Mouse (Mus musculus) erythroblast, embryonic 14.5 days (primary cell): ENCODE measurements around the gene Tenm4. TPM values are rescaled to one million over a fixed set of nuclear protein-coding genes. Genes with fewer than 3 reads are reported as not detected.

Experiments
- H3K27me3 ChIP-seq: 2 replicates; pipeline ENCODE4 v1.6.1; 2012; ENCODE audit warnings: inconsistent platforms; ENCODE audit not compliant: control insufficient read depth
- H3K36me3 ChIP-seq: 2 replicates; pipeline ENCODE4 v1.6.1; 2012; ENCODE audit warnings: mild to moderate bottlenecking, inconsistent platforms; ENCODE audit not compliant: control insufficient read depth
- H3K4me1 ChIP-seq: 2 replicates; pipeline ENCODE4 v1.6.1; 2012; ENCODE audit warnings: inconsistent platforms; ENCODE audit not compliant: control insufficient read depth
- H3K4me3 ChIP-seq: replicated peaks from 2 replicates; pipeline ENCODE3; 2012; ENCODE audit warnings: moderate library complexity, mild to moderate bottlenecking, inconsistent platforms
- H3K9me3 ChIP-seq: 2 replicates; pipeline ENCODE4 v1.6.1; 2012; ENCODE audit warnings: low read length, inconsistent platforms, mixed read lengths; ENCODE audit not compliant: control insufficient read depth
- GATA1 ChIP-seq: IDR thresholded peaks from 2 replicates; pipeline ENCODE4 v1.6.1; 2012; ENCODE audit warnings: low read length, inconsistent platforms, mixed read lengths
- TAL1 ChIP-seq: IDR thresholded peaks from 3 replicates; pipeline ENCODE4 v1.6.1; 2012; ENCODE audit warnings: low read length, inconsistent platforms, mixed read lengths
- polyA plus RNA-seq: library from polyadenylated mRNA; stranded (reverse); fragments of >175 nt; gene quantifications from 2 replicates; pipeline ENCODE4 v1.2.3, GENCODE M21; 2012

Gene Tenm4
- polyA plus RNA-seq, 1 experiment, result not detected

- Histone ChIP-seq H3K27me3 (no peaks in the 10 kb centered on the region), H3K4me3 (no peak overlapping the region), H3K9me3 (no peaks in the 10 kb centered on the region), H3K36me3 (no peaks in the 10 kb centered on the region), H3K4me1 (no peaks in the 10 kb centered on the region)
- TF ChIP-seq GATA1, result no peak
- TF ChIP-seq TAL1, result no peak
These were observed 577.5 kb downstream of the Tenm4 start for GRCm38 (mm10) chr7:96748538-96749045.

- Histone ChIP-seq H3K27me3 (no peaks in the 10 kb centered on the region), H3K4me3 (no peak overlapping the region), H3K4me1 (no peaks in the 10 kb centered on the region), H3K36me3 (no peaks in the 10 kb centered on the region), H3K9me3 (no peaks in the 10 kb centered on the region)
- TF ChIP-seq TAL1 (no peak), GATA1 (no peak)
These were observed 578.7 kb downstream of the Tenm4 start for GRCm38 (mm10) chr7:96749753-96750152.

GRCm38 (mm10) chr7:96751236-96751635 lies 580.2 kb downstream of the Tenm4 start:
- TF ChIP-seq TAL1 (no peak), GATA1 (no peak)
- Histone ChIP-seq H3K36me3 (no peaks in the 10 kb centered on the region), H3K4me1 (no peaks in the 10 kb centered on the region), H3K27me3 (no peaks in the 10 kb centered on the region), H3K4me3 (no peak overlapping the region), H3K9me3 (no peaks in the 10 kb centered on the region)

- Histone ChIP-seq H3K9me3 (no peaks in the 10 kb centered on the region), H3K27me3 (no peaks in the 10 kb centered on the region), H3K4me3 (no peak overlapping the region), H3K4me1 (no peaks in the 10 kb centered on the region), H3K36me3 (no peaks in the 10 kb centered on the region)
- TF ChIP-seq TAL1 (no peak), GATA1 (no peak)
These were observed 581.7 kb downstream of the Tenm4 start for GRCm38 (mm10) chr7:96752776-96753175.

GRCm38 (mm10) chr7:96753335-96754095 lies 582.5 kb downstream of the Tenm4 start:
- H3K36me3 ChIP-seq, result no peaks in the 10 kb centered on the region

GRCm38 (mm10) chr7:96754175-96754574 lies 583.1 kb downstream of the Tenm4 start:
- Histone ChIP-seq H3K36me3 (no peaks in the 10 kb centered on the region), H3K9me3 (no peaks in the 10 kb centered on the region), H3K4me1 (no peaks in the 10 kb centered on the region), H3K4me3 (no peak overlapping the region), H3K27me3 (no peaks in the 10 kb centered on the region)
- TF ChIP-seq GATA1 (no peak), TAL1 (no peak)

More at GRCm38 (mm10) chr7:96753335-96754095, 582.5 kb downstream of the Tenm4 start:
- TF ChIP-seq GATA1 (no peak), TAL1 (no peak)
- Histone ChIP-seq H3K9me3 (no peaks in the 10 kb centered on the region), H3K4me3 (no peak overlapping the region), H3K27me3 (no peaks in the 10 kb centered on the region), H3K4me1 (no peaks in the 10 kb centered on the region)

- no peak for TF ChIP-seq GATA1
- Histone ChIP-seq H3K4me3 (no peak overlapping the region), H3K9me3 (no peaks in the 10 kb centered on the region), H3K27me3 (no peaks in the 10 kb centered on the region), H3K4me1 (no peaks in the 10 kb centered on the region), H3K36me3 (no peaks in the 10 kb centered on the region)
These were observed 584.5 kb downstream of the Tenm4 start for GRCm38 (mm10) chr7:96755459-96756094.

GRCm38 (mm10) chr7:96756104-96756742 lies 585.2 kb downstream of the Tenm4 start:
- Histone ChIP-seq H3K4me3 (no peak overlapping the region), H3K4me1 (no peaks in the 10 kb centered on the region), H3K27me3 (no peaks in the 10 kb centered on the region), H3K36me3 (no peaks in the 10 kb centered on the region), H3K9me3 (no peaks in the 10 kb centered on the region)
- TF ChIP-seq GATA1, result no peak
- no peak for TF ChIP-seq TAL1

- Histone ChIP-seq H3K4me3 (no peak overlapping the region), H3K36me3 (no peaks in the 10 kb centered on the region), H3K27me3 (no peaks in the 10 kb centered on the region), H3K4me1 (no peaks in the 10 kb centered on the region), H3K9me3 (no peaks in the 10 kb centered on the region)
- no peak for TF ChIP-seq TAL1
- TF ChIP-seq GATA1, result no peak
These were observed 586.0 kb downstream of the Tenm4 start for GRCm38 (mm10) chr7:96757067-96757466.
